Mouse (Mus musculus) E14TG2a.4 (cell line): ENCODE measurements around the gene Xxylt1.

Source experiments
- CTCF ChIP-seq: conservative IDR thresholded peaks from 2 replicates; pipeline ENCODE4 v1.5.1; 2014; ENCODE audit warnings: low read length
- NANOG ChIP-seq: IDR thresholded peaks from 2 replicates; pipeline ENCODE4 v1.6.1; 2014; ENCODE audit warnings: borderline replicate concordance, low read length, mixed read lengths
- POU5F1 ChIP-seq: IDR thresholded peaks from 2 replicates; pipeline ENCODE4 v1.6.1; 2014; ENCODE audit warnings: low read length, borderline replicate concordance

GRCm38 (mm10) chr16:30974549-30974948, 106.7 kb downstream of the Xxylt1 start:
- TF ChIP-seq CTCF (no peak), NANOG (no peak), POU5F1 (no peak)
